Mouse (Mus musculus) thymus, postnatal 0 days (tissue): ENCODE results near the gene Cd5l. TPM values are rescaled to one million over a fixed set of nuclear protein-coding genes. Genes with fewer than 3 reads are reported as not detected.

ENCODE experiments used
- DNase-seq: peaks from one replicate; pipeline ENCODE4 v3.0.0-alpha.2; 2015; ENCODE audit warnings: low spot score
- polyA plus RNA-seq: library from polyadenylated mRNA; unstranded; fragments of >200 nt; fragmentation: Nextera tagmentation; extraction: Ambion mirVana; gene quantifications from 2 replicates; pipeline ENCODE4 v1.2.1, GENCODE M21; 2015

Gene Cd5l
- polyA plus RNA-seq, 1 experiment from 2014 or later, result 0.44 TPM

- peak; percentile 43 for DNase-seq
These were observed 43.6 kb downstream of the Cd5l start for GRCm38 (mm10) chr3:87401321-87401720.

GRCm38 (mm10) chr3:87408171-87408570, 50.5 kb downstream of the Cd5l start:
- DNase-seq, result peak; percentile 77

- DNase-seq, result no peak
These were observed 51.7 kb downstream of the Cd5l start for GRCm38 (mm10) chr3:87409196-87409935.

GRCm38 (mm10) chr3:87410605-87411004, 52.9 kb downstream of the Cd5l start:
- no peak for DNase-seq

- DNase-seq, result peak; percentile 61
These were observed 53.5 kb downstream of the Cd5l start for GRCm38 (mm10) chr3:87411150-87411549.

- DNase-seq, result no peak
These were observed 63.0 kb downstream of the Cd5l start for GRCm38 (mm10) chr3:87420645-87421044.

Other genes with a start within 250 kb of the Cd5l start
- gene Kirrel, start 183.1 kb upstream of the Cd5l start, polyA plus RNA-seq, result 1.2 and 1.3 TPM in 2 replicates
- gene Fcrls, start 94.1 kb upstream of the Cd5l start, polyA plus RNA-seq, result 0.99 and 1.7 TPM in 2 replicates
- gene Fcrl1, start 18.5 kb downstream of the Cd5l start, polyA plus RNA-seq, result 0.85 and 1.4 TPM in 2 replicates
- gene Fcrl5, start 77.9 kb downstream of the Cd5l start, polyA plus RNA-seq, result not detected in 2 replicates
- gene Etv3, start 167.5 kb downstream of the Cd5l start, polyA plus RNA-seq, result 22.8 and 27.7 TPM in 2 replicates